Mouse (Mus musculus): ENCODE data around the gene Arl4c. TPM values are rescaled to one million over a fixed set of nuclear protein-coding genes. Genes with fewer than 3 reads are reported as not detected.

The Arl4c gene
- polyA plus RNA-seq, 1 experiment: 17.6 TPM

DNA sequence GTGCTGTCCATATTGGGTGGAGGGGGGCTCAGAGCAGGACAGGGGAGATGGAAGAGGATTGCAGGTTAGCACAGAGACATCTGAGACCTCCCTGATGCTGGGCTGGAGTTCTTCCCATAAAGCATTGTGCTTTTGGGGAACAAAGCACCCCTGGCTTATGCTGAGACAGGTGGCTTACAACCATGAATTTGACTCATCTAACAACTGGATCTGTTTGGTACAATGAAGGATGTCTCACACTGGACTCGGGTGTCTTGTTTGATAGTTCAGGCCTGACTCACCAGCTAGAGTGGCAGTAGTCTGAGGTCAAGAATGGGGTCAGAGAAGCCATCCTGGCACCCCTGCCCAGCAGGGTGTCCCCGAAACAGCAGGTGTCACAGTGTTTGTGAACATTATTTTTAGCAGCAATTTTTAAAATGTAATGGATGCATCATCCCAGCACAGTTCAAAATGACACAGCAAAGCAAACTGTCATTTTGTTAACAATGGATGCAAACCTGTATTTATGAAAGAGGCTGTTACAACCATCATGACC is 9.7 kb downstream of the Arl4c start:
- no peak for DNase-seq
- no peak overlapping the region for H3K4me3 ChIP-seq (replicated peaks; ENCODE audit: extremely low read depth, low read depth, low read length)
- H3K4me1 ChIP-seq (ENCODE audit: control insufficient read depth, insufficient read depth, low read length): no peaks in the 10 kb centered on the region
- WGBS: 70% methylated on average over 2 of the region's 2 CpGs
- TF ChIP-seq CTCF (IDR thresholded peaks at IDR 0.05; ENCODE audit: insufficient read depth, low read length) (no peak), POLR2A (IDR thresholded peaks at IDR 0.05; ENCODE audit: borderline replicate concordance, extremely low read depth, low read depth, low read length) (no peak)

- TF ChIP-seq CTCF (IDR thresholded peaks at IDR 0.05; ENCODE audit: insufficient read depth, low read length) (no peak), POLR2A (IDR thresholded peaks at IDR 0.05; ENCODE audit: borderline replicate concordance, extremely low read depth, low read depth, low read length) (no peak)
- no peak overlapping the region for H3K4me3 ChIP-seq (replicated peaks; ENCODE audit: extremely low read depth, low read depth, low read length)
- 88% methylated on average over 6 of the region's 6 CpGs for WGBS
- H3K4me1 ChIP-seq (ENCODE audit: control insufficient read depth, insufficient read depth, low read length): no peaks in the 10 kb centered on the region
- no peak for DNase-seq
Measured at GRCm38 (mm10) chr1:88690601-88691000, 11.4 kb downstream of the Arl4c start.

DNA sequence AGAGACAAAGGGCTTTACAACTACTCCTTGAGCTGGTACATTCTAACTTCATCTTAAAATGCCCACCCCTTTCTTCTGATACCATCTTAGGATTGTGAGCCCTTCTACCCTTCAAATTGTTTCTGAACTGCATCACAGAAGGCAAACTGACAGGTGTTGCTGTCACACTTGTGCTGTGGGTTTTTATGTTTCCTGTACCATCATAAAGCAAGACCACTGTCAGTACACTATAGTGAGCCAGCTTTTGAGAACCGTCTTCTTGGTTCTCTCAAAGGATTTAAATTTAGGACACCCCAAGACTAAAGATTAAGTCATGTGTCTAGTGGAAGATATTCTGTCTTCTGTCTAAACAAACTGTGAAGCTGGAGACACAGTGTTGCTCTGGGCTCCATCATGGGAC is 17.3 kb downstream of the Arl4c start:
- no peak for DNase-seq
- 82% methylated on average over 1 of the region's 1 CpGs for WGBS
- Histone ChIP-seq H3K4me1 (ENCODE audit: control insufficient read depth, insufficient read depth, low read length) (no peaks in the 10 kb centered on the region; the same call in 1 of the 2 replicates), H3K4me3 (replicated peaks; ENCODE audit: extremely low read depth, low read depth, low read length) (no peak overlapping the region)
- TF ChIP-seq CTCF (IDR thresholded peaks at IDR 0.05; ENCODE audit: insufficient read depth, low read length) (no peak), POLR2A (IDR thresholded peaks at IDR 0.05; ENCODE audit: borderline replicate concordance, extremely low read depth, low read depth, low read length) (no peak)

DNA sequence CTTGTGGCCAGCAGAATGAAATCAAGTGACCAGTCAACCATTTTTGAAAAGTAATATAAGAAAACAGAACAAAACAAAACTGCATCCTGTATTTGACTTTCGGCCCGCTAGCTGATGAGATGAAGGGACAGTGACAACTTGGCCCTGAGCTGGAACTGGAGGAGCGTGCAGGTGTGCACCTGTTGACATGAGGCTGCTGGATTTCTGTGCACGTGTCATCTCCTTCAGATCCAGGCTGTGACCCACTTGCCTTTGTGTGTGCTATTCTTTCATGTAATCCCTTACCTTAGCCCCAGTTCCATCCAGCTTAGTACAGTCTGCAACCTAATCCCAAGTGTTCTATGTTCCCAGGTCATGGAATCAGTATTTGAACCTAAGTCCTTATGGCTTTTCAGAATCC is 20.4 kb downstream of the Arl4c start:
- DNase-seq: no peak
- H3K4me1 ChIP-seq (ENCODE audit: control insufficient read depth, insufficient read depth, low read length): no peaks in the 10 kb centered on the region; the same call in 1 of the 2 replicates
- WGBS: 93% methylated on average over 4 of the region's 4 CpGs

GRCm38 (mm10) chr1:88680804-88681203 is 21.2 kb downstream of the Arl4c start:
- 20% methylated on average over 3 of the region's 3 CpGs for WGBS
- H3K4me3 ChIP-seq (replicated peaks; ENCODE audit: extremely low read depth, low read depth, low read length): no peak overlapping the region
- H3K4me1 ChIP-seq (ENCODE audit: control insufficient read depth, insufficient read depth, low read length): no peaks in the 10 kb centered on the region; the same call in 1 of the 2 replicates
- TF ChIP-seq POLR2A (IDR thresholded peaks at IDR 0.05; ENCODE audit: borderline replicate concordance, extremely low read depth, low read depth, low read length) (no peak), CTCF (IDR thresholded peaks at IDR 0.05; ENCODE audit: insufficient read depth, low read length) (no peak)
- DNase-seq: no peak

More for the DNA sequence above, 20.4 kb downstream of the Arl4c start:
- no peak for TF ChIP-seq CTCF (IDR thresholded peaks at IDR 0.05; ENCODE audit: insufficient read depth, low read length)
- TF ChIP-seq POLR2A (IDR thresholded peaks at IDR 0.05; ENCODE audit: borderline replicate concordance, extremely low read depth, low read depth, low read length): no peak
- no peak overlapping the region for H3K4me3 ChIP-seq (replicated peaks; ENCODE audit: extremely low read depth, low read depth, low read length)

- 80% methylated on average over 3 of the region's 3 CpGs for WGBS
- H3K4me1 ChIP-seq (ENCODE audit: control insufficient read depth, insufficient read depth, low read length): no peaks in the 10 kb centered on the region; the same call in 1 of the 2 replicates
- TF ChIP-seq CTCF (IDR thresholded peaks at IDR 0.05; ENCODE audit: insufficient read depth, low read length): no peak
- TF ChIP-seq POLR2A (IDR thresholded peaks at IDR 0.05; ENCODE audit: borderline replicate concordance, extremely low read depth, low read depth, low read length): no peak
- H3K4me3 ChIP-seq (replicated peaks; ENCODE audit: extremely low read depth, low read depth, low read length): no peak overlapping the region
- no peak for DNase-seq
Measured at GRCm38 (mm10) chr1:88678231-88678739, 23.7 kb downstream of the Arl4c start.

- 77% methylated on average over 4 of the region's 4 CpGs for WGBS
- Histone ChIP-seq H3K4me3 (replicated peaks; ENCODE audit: extremely low read depth, low read depth, low read length) (no peak overlapping the region), H3K4me1 (ENCODE audit: control insufficient read depth, insufficient read depth, low read length) (no peaks in the 10 kb centered on the region)
- TF ChIP-seq POLR2A (IDR thresholded peaks at IDR 0.05; ENCODE audit: borderline replicate concordance, extremely low read depth, low read depth, low read length): no peak
- no peak for TF ChIP-seq CTCF (IDR thresholded peaks at IDR 0.05; ENCODE audit: insufficient read depth, low read length)
- no peak for DNase-seq
Measured at GRCm38 (mm10) chr1:88670807-88671206, 31.2 kb downstream of the Arl4c start.

- 82% methylated on average over 14 of the region's 14 CpGs for WGBS
- H3K4me1 ChIP-seq (ENCODE audit: control insufficient read depth, insufficient read depth, low read length): no peaks in the 10 kb centered on the region
- no peak for DNase-seq
- H3K4me3 ChIP-seq (replicated peaks; ENCODE audit: extremely low read depth, low read depth, low read length): no peak overlapping the region
- TF ChIP-seq CTCF (IDR thresholded peaks at IDR 0.05; ENCODE audit: insufficient read depth, low read length): no peak
- no peak for TF ChIP-seq POLR2A (IDR thresholded peaks at IDR 0.05; ENCODE audit: borderline replicate concordance, extremely low read depth, low read depth, low read length)
Measured at GRCm38 (mm10) chr1:88668846-88669810, 32.9 kb downstream of the Arl4c start.

DNA sequence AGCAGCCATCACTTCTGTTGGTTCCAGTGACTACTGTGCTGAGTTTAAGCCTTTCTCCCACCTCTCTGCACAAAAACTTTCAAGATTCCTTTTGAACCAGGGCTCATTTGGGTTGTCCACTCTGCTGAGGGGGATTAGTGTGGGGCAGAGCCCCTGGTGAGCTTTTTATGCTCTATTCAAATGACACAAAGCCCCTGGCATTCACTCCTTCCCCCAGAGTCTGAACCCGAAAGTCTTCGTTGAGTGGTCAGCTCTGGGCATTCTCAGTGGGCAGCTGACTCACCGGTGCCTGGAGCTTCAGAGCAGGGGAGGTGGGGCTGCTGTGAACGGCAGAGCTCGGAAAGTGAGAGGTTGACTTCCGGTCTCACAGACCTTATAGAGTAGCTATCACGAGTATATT is 33.7 kb downstream of the Arl4c start:
- H3K4me1 ChIP-seq (ENCODE audit: control insufficient read depth, insufficient read depth, low read length): no peaks in the 10 kb centered on the region
- TF ChIP-seq POLR2A (IDR thresholded peaks at IDR 0.05; ENCODE audit: borderline replicate concordance, extremely low read depth, low read depth, low read length) (no peak), CTCF (IDR thresholded peaks at IDR 0.05; ENCODE audit: insufficient read depth, low read length) (no peak)
- DNase-seq: no peak
- 41% methylated on average over 7 of the region's 7 CpGs for WGBS
- no peak overlapping the region for H3K4me3 ChIP-seq (replicated peaks; ENCODE audit: extremely low read depth, low read depth, low read length)

All from lung, adult 2 months (tissue).